Mouse (Mus musculus) frontal cortex, postnatal 25 days (tissue): ENCODE results near the gene Zcchc14.
A peak's percentile ranks its signal among the peaks of the same experiment; 100 is the strongest.
"Not testable (repeated sequence)": the region's sequence is repeated elsewhere in the genome, so short reads cannot be mapped to it uniquely, and the experiment has no call there.

Experiments
- DNase-seq, 2 experiments: peaks; one replicate each; pipeline ENCODE4 v3.0.0; 2022; ENCODE audit warnings: low spot score in 2 of 2

The Zcchc14 gene

GRCm38 (mm10) chr8:121652774-121653323 lies at the start of gene Zcchc14:
Gene Zcchc14, minus strand, starts transcription at chr8:121652901.
- DNase-seq: peak; percentile 93 to 98

- DNase-seq: no peak
Observed at GRCm38 (mm10) chr8:121699936-121700335, 47.2 kb upstream of the Zcchc14 start.

GRCm38 (mm10) chr8:121698615-121699101 lies 46.0 kb upstream of the Zcchc14 start:
- DNase-seq: no peak

GRCm38 (mm10) chr8:121697735-121698614 lies 45.3 kb upstream of the Zcchc14 start:
- DNase-seq: no peak

GRCm38 (mm10) chr8:121695585-121696184 lies 43.0 kb upstream of the Zcchc14 start:
- no peak for DNase-seq

GRCm38 (mm10) chr8:121694453-121694852 lies 41.8 kb upstream of the Zcchc14 start:
- peak in 1 of 2 experiments; percentile 46 for DNase-seq

- DNase-seq: no peak
Observed at GRCm38 (mm10) chr8:121688496-121688895, 35.8 kb upstream of the Zcchc14 start.

- DNase-seq: peak in 1 of 2 experiments; percentile 57
Observed at GRCm38 (mm10) chr8:121687455-121688161, 34.9 kb upstream of the Zcchc14 start.

GRCm38 (mm10) chr8:121685419-121685818 lies 32.7 kb upstream of the Zcchc14 start:
- peak; percentile 37 to 42 for DNase-seq

GRCm38 (mm10) chr8:121683083-121683832 lies 30.6 kb upstream of the Zcchc14 start:
- no peak for DNase-seq

- DNase-seq: no peak
Observed at GRCm38 (mm10) chr8:121681457-121681856, 28.8 kb upstream of the Zcchc14 start.

GRCm38 (mm10) chr8:121680896-121681295 lies 28.2 kb upstream of the Zcchc14 start:
- DNase-seq: no peak

GRCm38 (mm10) chr8:121678696-121679095 lies 26.0 kb upstream of the Zcchc14 start:
- no peak for DNase-seq

- DNase-seq: no peak
Observed at GRCm38 (mm10) chr8:121675701-121676100, 23.0 kb upstream of the Zcchc14 start.

GRCm38 (mm10) chr8:121675161-121675560 lies 22.5 kb upstream of the Zcchc14 start:
- DNase-seq: no peak

GRCm38 (mm10) chr8:121674524-121674923 lies 21.8 kb upstream of the Zcchc14 start:
- DNase-seq: no peak

- DNase-seq: no peak
Observed at GRCm38 (mm10) chr8:121673917-121674316, 21.2 kb upstream of the Zcchc14 start.

GRCm38 (mm10) chr8:121673153-121673552 lies 20.5 kb upstream of the Zcchc14 start:
- no peak for DNase-seq

GRCm38 (mm10) chr8:121669208-121669607 lies 16.5 kb upstream of the Zcchc14 start:
- DNase-seq: no peak

- DNase-seq: no peak
Observed at GRCm38 (mm10) chr8:121668553-121668952, 15.9 kb upstream of the Zcchc14 start.

- DNase-seq: not testable (repeated sequence)
Observed at GRCm38 (mm10) chr8:121667936-121668500, 15.3 kb upstream of the Zcchc14 start.
